16 mouse cellular contexts compared by ENCODE assay signal in the genomic region with DNA sequence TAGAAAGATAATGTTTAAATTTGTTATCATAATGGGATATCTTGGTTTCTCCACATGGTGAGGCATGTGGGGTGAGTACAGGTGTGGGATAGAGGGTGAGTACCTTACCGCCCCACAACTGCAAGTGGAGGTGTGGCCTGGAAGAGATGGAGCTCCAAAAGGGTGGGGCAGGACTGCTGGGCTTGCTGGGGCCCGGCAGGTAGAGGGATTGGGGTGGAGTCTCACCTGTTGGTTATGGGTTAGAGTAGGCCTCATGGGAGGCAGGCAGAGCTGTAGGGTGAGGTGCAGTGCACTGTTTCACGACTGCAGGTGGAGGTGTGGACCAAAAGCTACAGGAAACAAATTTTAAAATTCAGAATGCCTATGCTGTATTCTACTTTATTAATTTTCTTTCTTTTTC.
"Had no signal": no experiment of that assay in that cellular context is flagged by ENCODE, and none has a peak within 500 bp of the region (broad histone marks: within the 10 kb centered on the region; RNA-seq: fewer than 3 reads in every experiment).

No protein-coding gene starts in this region.

- H3K9ac ChIP-seq: neural tube, embryonic 12.5 days; neural tube, embryonic 13.5 days; neural tube, embryonic 15.5 days; stomach, embryonic 15.5 days had no signal

- H3K4me3 ChIP-seq: neural tube, embryonic 12.5 days; neural tube, embryonic 13.5 days; neural tube, embryonic 15.5 days; stomach, embryonic 15.5 days had no signal

- H3K4me2 ChIP-seq: neural tube, embryonic 12.5 days; neural tube, embryonic 13.5 days; neural tube, embryonic 15.5 days; stomach, embryonic 15.5 days had no signal

- H3K36me3 ChIP-seq: neural tube, embryonic 12.5 days; neural tube, embryonic 13.5 days; neural tube, embryonic 15.5 days; stomach, embryonic 15.5 days had no signal

- DNase-seq: retina, postnatal 1 day; right cerebral cortex, adult 18-20 months; right cerebral cortex, postnatal 14 days; right cerebral cortex, postnatal 25 days; right cerebral cortex, postnatal 4 days; spleen, adult 18-20 months; thymus, adult 18-20 months; thymus, adult 2 months; thymus, postnatal 14 days; thymus, postnatal 25 days; thymus, postnatal 36 days; thymus, postnatal 4 days had no signal

- H3K27ac ChIP-seq: neural tube, embryonic 12.5 days; neural tube, embryonic 13.5 days; neural tube, embryonic 15.5 days; stomach, embryonic 15.5 days had no signal

- H3K4me1 ChIP-seq: neural tube, embryonic 12.5 days; neural tube, embryonic 13.5 days; neural tube, embryonic 15.5 days; stomach, embryonic 15.5 days had no signal

- H3K9me3 ChIP-seq: neural tube, embryonic 12.5 days; neural tube, embryonic 13.5 days; neural tube, embryonic 15.5 days; stomach, embryonic 15.5 days had no signal

- H3K27me3 ChIP-seq: neural tube, embryonic 12.5 days; neural tube, embryonic 13.5 days; neural tube, embryonic 15.5 days; stomach, embryonic 15.5 days had no signal
